ENCODE assay signal across 8 mouse cellular contexts in the genomic region with DNA sequence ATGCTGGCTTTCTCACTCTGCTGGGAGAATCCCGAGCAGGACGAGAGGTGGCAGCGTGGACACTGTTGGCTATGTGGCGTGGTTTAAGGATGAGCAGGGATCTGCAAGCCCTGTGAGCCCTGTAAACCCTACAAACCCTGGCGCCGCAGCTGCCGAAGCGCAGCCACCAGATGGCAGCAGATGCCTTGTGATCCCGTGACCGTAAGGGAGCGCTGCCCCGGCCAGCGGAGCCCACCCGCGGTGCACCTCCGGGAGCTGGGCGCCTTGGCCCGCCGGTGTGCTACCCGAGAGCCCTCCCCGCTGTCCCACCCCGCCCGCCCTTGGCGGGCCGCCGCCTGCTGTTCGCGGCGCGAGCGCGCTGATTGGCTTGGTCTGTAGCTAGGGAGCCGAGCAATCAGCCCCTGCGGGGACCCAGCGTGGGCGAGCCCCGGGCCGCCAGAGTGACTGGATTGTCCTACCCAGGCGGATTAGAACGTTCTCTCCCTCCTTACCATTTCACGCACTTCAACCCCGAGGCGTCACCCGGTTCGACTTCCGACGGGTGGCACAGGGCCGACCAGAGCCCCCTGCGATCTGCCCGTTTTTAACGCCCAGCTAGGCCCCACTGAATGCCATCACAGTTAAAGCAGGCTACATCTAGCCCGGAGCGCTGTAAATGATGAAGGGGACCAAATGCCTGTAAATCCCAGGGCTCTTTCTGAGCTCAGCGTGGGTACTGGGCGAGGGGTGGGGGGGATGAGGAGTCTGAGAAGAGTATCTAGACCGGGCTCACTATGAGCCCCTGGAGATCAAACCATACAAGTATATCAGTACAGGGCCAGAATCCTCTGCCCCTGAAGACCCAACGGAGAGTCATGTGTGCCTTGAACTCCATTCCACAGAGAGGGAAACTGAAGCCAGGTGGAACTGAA. TPM values are rescaled to one million over a fixed set of nuclear protein-coding genes. Genes with fewer than 3 reads are reported as not detected.
DNase-seq lines count a peak whose midpoint lies in the region; ATAC-seq and TF ChIP-seq lines count a peak whose summit lies in the region.

No protein-coding gene starts in this region.

- peak; percentile 81 for ATAC-seq in activated CD4-positive, CD25-positive, alpha-beta regulatory T cell, adult 4 months
- ATAC-seq in common myeloid progenitor, adult 5-6 weeks (replicated peaks; ENCODE audit: low read depth, poor library complexity, severe bottlenecking): peak; percentile 97
- peak; percentile 92 for ATAC-seq in hindbrain, postnatal 0 days
- peak; percentile 97 for ATAC-seq in megakaryocyte, adult 5-6 weeks (ENCODE audit: poor library complexity, severe bottlenecking)

- peak overlapping the region; percentile 74 for H3K4me2 ChIP-seq in hindbrain, postnatal 0 days (ENCODE audit: low read depth, low read length)

- peak; percentile 92 for TF ChIP-seq CTCF in gastrocnemius, adult 2 months (IDR thresholded peaks at IDR 0.05)
- peak; percentile 87 for TF ChIP-seq CTCF in hindbrain, postnatal 0 days (IDR thresholded peaks at IDR 0.05; ENCODE audit: low read depth)
- TF ChIP-seq CTCF in left cerebral cortex, adult 2 months (IDR thresholded peaks at IDR 0.05): peak; percentile 92

- intact Hi-C loops in gastrocnemius, adult 2 months (cut with DNase I): loop anchor here (2.0 kb wide), 2 partner anchors 13 to 79 kb away; no protein-coding TSS in a partner anchor
- intact Hi-C loops in left cerebral cortex, adult 2 months (cut with DNase I): loop anchor here (2.0 to 5.0 kb wide), 6 partner anchors 23 to 106 kb away; a partner anchor contains a TSS

- under 1% methylated on average over 56 of the region's 57 CpGs for WGBS in hindbrain, postnatal 0 days

- DNase-seq in gastrocnemius, adult 2 months: peak; percentile 94
- peak; percentile 95 for DNase-seq in hindbrain, postnatal 0 days (ENCODE audit: low spot score)
- DNase-seq in left cerebral cortex, adult 2 months (ENCODE audit: extremely low spot score in 1 of 2, low spot score in 2 of 2): peak; percentile 87 to 93
- DNase-seq in right cerebral cortex, adult 18-20 months: peak; percentile 89
- peak; percentile 55 for DNase-seq in urinary bladder, postnatal 10 days (ENCODE audit: low spot score)

- 0 out of 2 replicates have a peak, but pooled peaks cover 3% of the 10 kb centered on the region for H3K4me1 ChIP-seq in hindbrain, postnatal 0 days (ENCODE audit: insufficient read depth, low read length)

- peak overlapping the region; percentile 97 for H3K27ac ChIP-seq in gastrocnemius, adult 2 months
- H3K27ac ChIP-seq in hindbrain, postnatal 0 days: peak overlapping the region; percentile 67
- H3K27ac ChIP-seq in left cerebral cortex, adult 2 months: peak overlapping the region; percentile 79

- peak overlapping the region; percentile 56 for H3K9ac ChIP-seq in hindbrain, postnatal 0 days (replicated peaks; ENCODE audit: low read length)

- H3K4me3 ChIP-seq in gastrocnemius, adult 2 months: peak overlapping the region; percentile 78
- H3K4me3 ChIP-seq in hindbrain, postnatal 0 days (ENCODE audit: low read length): peak overlapping the region; percentile 51
- peak overlapping the region; percentile 63 for H3K4me3 ChIP-seq in left cerebral cortex, adult 2 months

- no peaks in the 10 kb centered on the region for H3K36me3 ChIP-seq in hindbrain, postnatal 0 days (ENCODE audit: insufficient read depth, low read length)

- no peaks in the 10 kb centered on the region for H3K27me3 ChIP-seq in hindbrain, postnatal 0 days (ENCODE audit: insufficient read depth, low read length)

- H3K9me3 ChIP-seq in hindbrain, postnatal 0 days (ENCODE audit: low read length): no peaks in the 10 kb centered on the region

RNA-seq across cellular contexts. Expression of a gene that starts 38.0 kb away (rescaled TPM):
- 10 to 100 TPM; 12.3 to 21.5 TPM for polyA plus RNA-seq in activated CD4-positive, CD25-positive, alpha-beta regulatory T cell, adult 4 months (2017; shearing (Covaris generic))
- total RNA-seq in common myeloid progenitor, adult 5-6 weeks (2017): 70.1 and 89.7 TPM in 2 replicates
- 10 to 100 TPM; 23.5 to 30.6 TPM for total RNA-seq in gastrocnemius, adult 2 months (2021)
- 28.0 and 29.1 TPM in 2 replicates for total RNA-seq in hindbrain, postnatal 0 days (2014; rRNA removed)
- polyA plus RNA-seq in hindbrain, postnatal 0 days (2015; fragmentation: Nextera tagmentation; extraction: Ambion mirVana): 37.2 and 38.3 TPM in 2 replicates
- 10 to 100 TPM; 39.2 to 51.4 TPM for total RNA-seq in left cerebral cortex, adult 2 months (2021)
- total RNA-seq in megakaryocyte, adult 5-6 weeks (2015): 30.8 and 31.5 TPM in 2 replicates
- 26.7 and 29.1 TPM in 2 replicates for total RNA-seq in megakaryocyte, adult 5-6 weeks (2017)

RNA-seq across cellular contexts. Expression of a gene that starts 46.0 kb away (rescaled TPM):
- 1 to 10 TPM; 4.4 to 8.1 TPM for polyA plus RNA-seq in activated CD4-positive, CD25-positive, alpha-beta regulatory T cell, adult 4 months (2017; shearing (Covaris generic))
- 36.2 and 40.1 TPM in 2 replicates for total RNA-seq in common myeloid progenitor, adult 5-6 weeks (2017)
- total RNA-seq in gastrocnemius, adult 2 months (2021): under 1 TPM; 0.20 to 0.28 TPM
- total RNA-seq in hindbrain, postnatal 0 days (2014; rRNA removed): 11.5 and 15.7 TPM in 2 replicates
- 19.7 and 20.6 TPM in 2 replicates for polyA plus RNA-seq in hindbrain, postnatal 0 days (2015; fragmentation: Nextera tagmentation; extraction: Ambion mirVana)
- 10 to 100 TPM; 20.0 to 21.8 TPM for total RNA-seq in left cerebral cortex, adult 2 months (2021)
- 22.8 and 23.6 TPM in 2 replicates for total RNA-seq in megakaryocyte, adult 5-6 weeks (2015)
- 33.4 and 37.7 TPM in 2 replicates for total RNA-seq in megakaryocyte, adult 5-6 weeks (2017)

Comparison
In these comparisons a context has a peak if more than half of its experiments do, and no peak if none do; other contexts are left out.
1. Peak in every context shown above with its lines: DNase-seq, ATAC-seq, H3K4me3 ChIP-seq and H3K27ac ChIP-seq.